Mouse (Mus musculus) stomach, embryonic 14.5 days (tissue): Measurements from ENCODE around the gene Gpc2. TPM values are rescaled to one million over a fixed set of nuclear protein-coding genes. Genes with fewer than 3 reads are reported as not detected.

Source experiments
- polyA plus RNA-seq: library from polyadenylated mRNA; unstranded; fragments of >200 nt; fragmentation: Nextera tagmentation; extraction: Ambion mirVana; gene quantifications from 2 replicates; pipeline ENCODE4 v1.2.1, GENCODE M21; 2014

The Gpc2 gene
- polyA plus RNA-seq, 1 experiment from 2014 or later = 5.2 TPM

Other genes with a start within 250 kb of the Gpc2 start
- not detected in 2 replicates for gene Smok3c, start 226.8 kb downstream of the Gpc2 start, polyA plus RNA-seq
- gene Zkscan1, start 194.9 kb downstream of the Gpc2 start, polyA plus RNA-seq = 27.7 and 28.0 TPM in 2 replicates
- 59.2 and 60.9 TPM in 2 replicates for gene Zscan21, start 163.1 kb downstream of the Gpc2 start, polyA plus RNA-seq
- 18.0 and 18.2 TPM in 2 replicates for gene Zfp113, start 124.3 kb downstream of the Gpc2 start, polyA plus RNA-seq
- gene Cops6, start 118.9 kb downstream of the Gpc2 start, polyA plus RNA-seq = 235 and 240 TPM in 2 replicates
- gene Ap4m1, start 108.0 kb downstream of the Gpc2 start, polyA plus RNA-seq = 22.3 and 22.5 TPM in 2 replicates
- gene Mcm7, start 107.6 kb downstream of the Gpc2 start, polyA plus RNA-seq = 154 TPM in 2 replicates
- 89.8 and 93.8 TPM in 2 replicates for gene Taf6, start 92.6 kb downstream of the Gpc2 start, polyA plus RNA-seq
- gene Cnpy4, start 92.5 kb downstream of the Gpc2 start, polyA plus RNA-seq = 54.2 and 56.0 TPM in 2 replicates
- gene Mblac1, start 85.7 kb downstream of the Gpc2 start, polyA plus RNA-seq = 7.5 and 8.2 TPM in 2 replicates
- gene Nxpe5, start 54.1 kb downstream of the Gpc2 start, polyA plus RNA-seq = not detected in 2 replicates
- 66.1 and 74.0 TPM in 2 replicates for gene Lamtor4, start 24.5 kb downstream of the Gpc2 start, polyA plus RNA-seq
- gene BC037034, start 16.0 kb downstream of the Gpc2 start, polyA plus RNA-seq = 6.7 and 7.8 TPM in 2 replicates
- 2.4 and 4.4 TPM in 2 replicates for gene Gal3st4, start 7.2 kb downstream of the Gpc2 start, polyA plus RNA-seq
- gene Gm43720, start within 50 bp of the Gpc2 start, polyA plus RNA-seq = 0.22 and 0.23 TPM in 2 replicates
- gene Stag3, start 235 bp upstream of the Gpc2 start, polyA plus RNA-seq = 4.9 and 5.0 TPM in 2 replicates
- gene Pvrig, start 62.0 kb upstream of the Gpc2 start, polyA plus RNA-seq = 0.24 and 0.85 TPM in 2 replicates
- gene Zfp157, start 161.5 kb upstream of the Gpc2 start, polyA plus RNA-seq = 46.0 TPM in 2 replicates